Mouse (Mus musculus) MEL (cell line): ENCODE results near the gene Usf1. TPM values are rescaled to one million over a fixed set of nuclear protein-coding genes. Genes with fewer than 3 reads are reported as not detected.

ENCODE experiments used
- DNase-seq: peaks from one replicate; pipeline ENCODE4 v3.0.0; 2011; ENCODE audit warnings: low read depth, low spot score
- H3K27ac ChIP-seq: 2 replicates; pipeline ENCODE4 v1.5.1; 2012; ENCODE audit warnings: low read depth, mild to moderate bottlenecking, control low read depth, low read length, moderate library complexity; ENCODE audit not compliant: control insufficient read depth
- H3K27me3 ChIP-seq, 2 experiments: fragments of 150-350 bp in 1 of 2; sonication (generic) in 1 of 2; 2 replicates each; pipeline ENCODE4 v1.6.1; 2012; ENCODE audit warnings: low read length in 2 of 2, mild to moderate bottlenecking in 2 of 2, improper control_type of control experiment in 1 of 2, moderate library complexity in 1 of 2; ENCODE audit not compliant: insufficient read depth in 2 of 2, control insufficient read depth in 1 of 2
- H3K36me3 ChIP-seq, 2 experiments: 2 replicates each; pipeline ENCODE4 v1.6.1; 2012 to 2014; ENCODE audit warnings: low read length in 2 of 2, improper control_type of control experiment in 1 of 2, inconsistent platforms in 1 of 2, mild to moderate bottlenecking in 1 of 2; ENCODE audit not compliant: insufficient read depth in 2 of 2, control insufficient read depth in 1 of 2
- H3K4me1 ChIP-seq, 2 experiments: fragments of 150-350 bp in 1 of 2; sonication (generic) in 1 of 2; 2 replicates each; pipeline ENCODE4 v1.6.1; 2012; ENCODE audit warnings: low read length in 2 of 2, improper control_type of control experiment in 1 of 2, mild to moderate bottlenecking in 1 of 2; ENCODE audit not compliant: insufficient read depth in 2 of 2, control insufficient read depth in 1 of 2
- H3K4me3 ChIP-seq, 2 experiments: fragments of 150-350 bp in 1 of 2; sonication (generic) in 1 of 2; 2 replicates each; pipeline ENCODE4 v1.5.1; 2012; ENCODE audit warnings: low read depth in 2 of 2, low read length in 2 of 2, mild to moderate bottlenecking in 2 of 2, moderate library complexity in 2 of 2, control low read depth in 1 of 2, improper control_type of control experiment in 1 of 2; ENCODE audit not compliant: control insufficient read depth in 1 of 2, insufficient read depth in 1 of 2
- H3K79me2 ChIP-seq: 2 replicates; pipeline ENCODE4 v1.6.1; 2012; ENCODE audit warnings: mild to moderate bottlenecking, low read length, moderate library complexity; ENCODE audit not compliant: control insufficient read depth, poor library complexity, insufficient read depth
- H3K9ac ChIP-seq: 2 replicates; pipeline ENCODE4 v1.6.1; 2012; ENCODE audit warnings: low read depth, mild to moderate bottlenecking, control low read depth, low read length, moderate library complexity; ENCODE audit not compliant: control insufficient read depth, poor library complexity, severe bottlenecking
- H3K9me3 ChIP-seq: fragments of 150-350 bp; sonication (generic); replicated peaks from 2 replicates; pipeline ENCODE4 v1.6.1; 2012; ENCODE audit warnings: mild to moderate bottlenecking, low read length, improper control_type of control experiment, moderate library complexity; ENCODE audit not compliant: insufficient read depth
- BHLHE40 ChIP-seq: IDR thresholded peaks from 2 replicates; pipeline ENCODE4 v1.6.1; 2012; ENCODE audit warnings: low read depth, mild to moderate bottlenecking, inconsistent platforms, low read length, improper control_type of control experiment, borderline replicate concordance
- CHD1 ChIP-seq: IDR thresholded peaks from 2 replicates; pipeline ENCODE4 v1.6.1; 2012; ENCODE audit warnings: low read depth, mild to moderate bottlenecking, inconsistent platforms, low read length, improper control_type of control experiment
- CHD2 ChIP-seq: IDR thresholded peaks from 2 replicates; pipeline ENCODE4 v1.6.1; 2011; ENCODE audit warnings: low read length, improper control_type of control experiment
- CTCF ChIP-seq, 3 experiments: IDR thresholded peaks in 2 of 3; conservative IDR thresholded peaks in 1 of 3; 2 replicates each; pipeline ENCODE4 v1.5.1; 2011 to 2012; ENCODE audit warnings: low read length in 3 of 3, low read depth in 2 of 3, mild to moderate bottlenecking in 2 of 3, improper control_type of control experiment in 1 of 3, inconsistent platforms in 1 of 3, mixed read lengths in 1 of 3, moderate library complexity in 1 of 3; ENCODE audit not compliant: control insufficient read depth in 1 of 3, insufficient read depth in 1 of 3, poor library complexity in 1 of 3, severe bottlenecking in 1 of 3
- ELF1 ChIP-seq: IDR thresholded peaks from 2 replicates; pipeline ENCODE4 v1.6.1; 2014; ENCODE audit warnings: low read depth, mild to moderate bottlenecking, inconsistent platforms, low read length, improper control_type of control experiment, moderate library complexity
- EP300 ChIP-seq, 2 experiments: IDR thresholded peaks; 2 replicates each; pipeline ENCODE4 v1.6.1; 2011; ENCODE audit warnings: improper control_type of control experiment in 2 of 2, low read length in 2 of 2, low read depth in 1 of 2, mild to moderate bottlenecking in 1 of 2
- ETS1 ChIP-seq: IDR thresholded peaks from 2 replicates; pipeline ENCODE4 v1.6.1; 2012; ENCODE audit warnings: low read depth, mild to moderate bottlenecking, inconsistent platforms, low read length, improper control_type of control experiment, moderate library complexity
- GABPA ChIP-seq: IDR thresholded peaks from 2 replicates; pipeline ENCODE4 v1.6.1; 2012; ENCODE audit warnings: low read depth, mild to moderate bottlenecking, inconsistent platforms, low read length, improper control_type of control experiment, moderate library complexity
- GATA1 ChIP-seq: IDR thresholded peaks from 2 replicates; pipeline ENCODE4 v1.6.1; 2011; ENCODE audit warnings: low read depth, low read length, improper control_type of control experiment
- HCFC1 ChIP-seq: IDR thresholded peaks from 2 replicates; pipeline ENCODE4 v1.6.1; 2012; ENCODE audit warnings: low read depth, mild to moderate bottlenecking, inconsistent platforms, low read length, improper control_type of control experiment, moderate library complexity
- JUND ChIP-seq: IDR thresholded peaks from 2 replicates; pipeline ENCODE4 v1.6.1; 2011; ENCODE audit warnings: low read depth, mild to moderate bottlenecking, improper control_type of control experiment, low read length
- MAX ChIP-seq: IDR thresholded peaks from 2 replicates; pipeline ENCODE4 v1.6.1; 2011; ENCODE audit warnings: low read length, improper control_type of control experiment
- MAZ ChIP-seq: IDR thresholded peaks from 2 replicates; pipeline ENCODE4 v1.6.1; 2012; ENCODE audit warnings: low read depth, mild to moderate bottlenecking, inconsistent platforms, low read length, improper control_type of control experiment
- MEF2A ChIP-seq: IDR thresholded peaks from 2 replicates; pipeline ENCODE4 v1.6.1; 2014; ENCODE audit warnings: low read depth, mild to moderate bottlenecking, inconsistent platforms, low read length, improper control_type of control experiment; ENCODE audit not compliant: poor library complexity, insufficient replicate concordance, severe bottlenecking; ENCODE audit errors: extremely low read depth
- MXI1 ChIP-seq: IDR thresholded peaks from 2 replicates; pipeline ENCODE4 v1.6.1; 2011; ENCODE audit warnings: mild to moderate bottlenecking, low read depth, low read length, improper control_type of control experiment
- MYB ChIP-seq: IDR thresholded peaks from 2 replicates; pipeline ENCODE4 v1.6.1; 2011; ENCODE audit warnings: mild to moderate bottlenecking, low read depth, low read length, improper control_type of control experiment
- MYC ChIP-seq: IDR thresholded peaks from 2 replicates; pipeline ENCODE4 v1.6.1; 2011; ENCODE audit warnings: low read depth, mild to moderate bottlenecking, low read length, improper control_type of control experiment, moderate library complexity
- POLR2AphosphoS5 ChIP-seq: IDR thresholded peaks from 2 replicates; pipeline ENCODE4 v1.6.1; 2012; ENCODE audit warnings: low read depth, borderline replicate concordance, mild to moderate bottlenecking, inconsistent platforms, low read length, moderate library complexity, mixed read lengths
- RAD21 ChIP-seq: IDR thresholded peaks from 2 replicates; pipeline ENCODE4 v1.6.1; 2011; ENCODE audit warnings: mild to moderate bottlenecking, low read depth, low read length, improper control_type of control experiment
- RCOR1 ChIP-seq: IDR thresholded peaks from 2 replicates; pipeline ENCODE4 v1.6.1; 2012; ENCODE audit warnings: low read depth, mild to moderate bottlenecking, inconsistent platforms, low read length, improper control_type of control experiment
- SIN3A ChIP-seq: IDR thresholded peaks from 2 replicates; pipeline ENCODE4 v1.6.1; 2012; ENCODE audit warnings: low read length, improper control_type of control experiment, inconsistent platforms
- TAL1 ChIP-seq: IDR thresholded peaks from 2 replicates; pipeline ENCODE4 v1.6.1; 2012; ENCODE audit warnings: mild to moderate bottlenecking, inconsistent platforms, low read length, moderate library complexity, mixed read lengths
- TBP ChIP-seq: IDR thresholded peaks from 2 replicates; pipeline ENCODE4 v1.8.0; 2011; ENCODE audit warnings: low read depth, low read length, improper control_type of control experiment
- UBTF ChIP-seq: IDR thresholded peaks from 2 replicates; pipeline ENCODE4 v1.6.1; 2012; ENCODE audit warnings: low read depth, mild to moderate bottlenecking, inconsistent platforms, low read length, improper control_type of control experiment, moderate library complexity, borderline replicate concordance; ENCODE audit not compliant: insufficient read depth
- USF2 ChIP-seq, 2 experiments: IDR thresholded peaks; 2 replicates each; pipeline ENCODE4 v1.6.1; 2011 to 2012; ENCODE audit warnings: improper control_type of control experiment in 2 of 2, low read length in 2 of 2, borderline replicate concordance in 1 of 2, inconsistent platforms in 1 of 2, low read depth in 1 of 2, mild to moderate bottlenecking in 1 of 2; ENCODE audit not compliant: insufficient read depth in 1 of 2
- ZC3H11A ChIP-seq: IDR thresholded peaks from 2 replicates; pipeline ENCODE4 v1.6.1; 2012; ENCODE audit warnings: low read depth, mild to moderate bottlenecking, inconsistent platforms, low read length, improper control_type of control experiment
- ZKSCAN1 ChIP-seq: IDR thresholded peaks from 2 replicates; pipeline ENCODE4 v1.6.1; 2012; ENCODE audit warnings: low read depth, mild to moderate bottlenecking, inconsistent platforms, low read length, improper control_type of control experiment, moderate library complexity
- ZMIZ1 ChIP-seq: IDR thresholded peaks from 2 replicates; pipeline ENCODE4 v1.6.1; 2012; ENCODE audit warnings: low read depth, mild to moderate bottlenecking, inconsistent platforms, low read length, improper control_type of control experiment, moderate library complexity
- polyA plus RNA-seq, 2 experiments: library from polyadenylated mRNA; stranded (reverse) in 1 of 2; unstranded in 1 of 2; fragments of >175 nt in 1 of 2; fragments of >200 nt in 1 of 2; gene quantifications; 2 replicates each; pipeline versions ENCODE4 v1.2.1 to v1.2.4; 2012; ENCODE audit warnings: low replicate concordance in 2 of 2, low read depth in 1 of 2; ENCODE audit not compliant: insufficient read length in 2 of 2, insufficient read depth in 1 of 2, missing spikeins in 1 of 2
- total RNA-seq: library from RNA; depleted of rRNA; stranded (reverse); fragments of 300-350 nt; gene quantifications from 2 replicates; pipeline ENCODE4 v1.2.3, GENCODE M21; 2012

Gene Usf1
- total and polyA plus RNA-seq, 3 experiments, result 55.0 to 56.0 TPM; not detected in 1

- no peaks in the 10 kb centered on the region for H3K27me3 ChIP-seq
- TF ChIP-seq JUND (no peak), ETS1 (no peak)
- H3K4me3 ChIP-seq, result no peak overlapping the region
- no peaks in the 10 kb centered on the region for H3K4me1 ChIP-seq
- H3K9me3 ChIP-seq, result no peaks in the 10 kb centered on the region
- H3K79me2 ChIP-seq, result peaks cover 10% of the 10 kb centered on the region
- H3K27ac ChIP-seq, result no peak overlapping the region
- peaks cover 2 to 5% of the 10 kb centered on the region in 2 experiments; a peak in 2 of 4 replicates for H3K36me3 ChIP-seq
- no peak overlapping the region for H3K9ac ChIP-seq
- no peak for DNase-seq
Observed at GRCm38 (mm10) chr1:171407263-171407662, 3.9 kb upstream of the Usf1 start.

GRCm38 (mm10) chr1:171410231-171410630 is 882 bp upstream of the Usf1 start:
- Histone ChIP-seq H3K27ac (no peak overlapping the region), H3K4me1 (0 out of 4 replicates have a peak, but pooled peaks cover 0 to 6% of the 10 kb centered on the region in 2 experiments)
- DNase-seq, result peak; percentile 41

GRCm38 (mm10) chr1:171411492-171411941 is 404 bp downstream of the Usf1 start:
- Histone ChIP-seq H3K27me3 (no peaks in the 10 kb centered on the region), H3K4me3 (peak overlapping the region; percentile 66 to 95), H3K9ac (peak overlapping the region; percentile 90), H3K79me2 (peaks cover 30% of the 10 kb centered on the region), H3K4me1 (0 out of 4 replicates have a peak, but pooled peaks cover 0 to 6% of the 10 kb centered on the region in 2 experiments), H3K27ac (peak overlapping the region; percentile 72), H3K9me3 (no peaks in the 10 kb centered on the region), H3K36me3 (peaks cover 0 to 12% of the 10 kb centered on the region in 2 experiments; a peak in 3 of 4 replicates)
- DNase-seq, result no peak
- no peak for TF ChIP-seq ETS1
- TF ChIP-seq CHD1, result peak; percentile 70; the same call in 1 of the 2 replicates
- TF ChIP-seq UBTF, result no peak
- TF ChIP-seq MXI1, result peak; percentile 41; the same call in 1 of the 2 replicates
- TF ChIP-seq CTCF (IDR thresholded peaks at IDR 0.05 in 2 of 3, conservative IDR thresholded peaks at IDR 0.05 in 1 of 3; ENCODE audit: control insufficient read depth in 1 of 3, insufficient read depth in 1 of 3, low read depth in 2 of 3, low read length in 3 of 3, poor library complexity in 1 of 3, severe bottlenecking in 1 of 3), result no peak
- no peak for TF ChIP-seq HCFC1
- no peak for TF ChIP-seq MYB
- no peak for TF ChIP-seq ELF1
- no peak for TF ChIP-seq GABPA
- no peak for TF ChIP-seq USF2 (IDR thresholded peaks at IDR 0.05; ENCODE audit: borderline replicate concordance in 1 of 2, insufficient read depth in 1 of 2, low read depth in 1 of 2, low read length in 2 of 2)
- TF ChIP-seq TAL1, result no peak
- TF ChIP-seq ZKSCAN1, result no peak
- 0 out of 2 replicates have a peak, but pooled peaks have one; percentile 10 for TF ChIP-seq MAZ
- TF ChIP-seq GATA1, result no peak
- TF ChIP-seq RCOR1, result no peak
- no peak for TF ChIP-seq ZC3H11A
- no peak for TF ChIP-seq EP300 (IDR thresholded peaks at IDR 0.05; ENCODE audit: low read depth in 1 of 2, low read length in 2 of 2)
- 0 out of 2 replicates have a peak, but pooled peaks have one; percentile 1 for TF ChIP-seq SIN3A

More at GRCm38 (mm10) chr1:171410231-171410630, 882 bp upstream of the Usf1 start:
- Histone ChIP-seq H3K9me3 (no peaks in the 10 kb centered on the region), H3K36me3 (peaks cover 0 to 12% of the 10 kb centered on the region in 2 experiments; a peak in 2 of 4 replicates), H3K79me2 (peaks cover 30% of the 10 kb centered on the region), H3K9ac (no peak overlapping the region), H3K27me3 (no peaks in the 10 kb centered on the region), H3K4me3 (no peak overlapping the region)
- TF ChIP-seq GATA1, result no peak
- no peak for TF ChIP-seq RAD21
- no peak for TF ChIP-seq MEF2A
- no peak for TF ChIP-seq TBP
- TF ChIP-seq ETS1, result no peak
- TF ChIP-seq MAX, result no peak
- TF ChIP-seq POLR2AphosphoS5, result no peak
- no peak for TF ChIP-seq MAZ
- TF ChIP-seq JUND, result no peak
- no peak for TF ChIP-seq MYC
- TF ChIP-seq ZMIZ1, result no peak
- TF ChIP-seq HCFC1, result no peak
- no peak for TF ChIP-seq CHD2
- TF ChIP-seq CHD1, result no peak
- no peak for TF ChIP-seq BHLHE40
- no peak for TF ChIP-seq SIN3A
